Mouse (Mus musculus) leukemia stem cell, adult 10-12 weeks (primary cell): ENCODE measurements around the gene Gm29094. TPM values are rescaled to one million over a fixed set of nuclear protein-coding genes. Genes with fewer than 3 reads are reported as not detected.

Experiments
- polyA plus RNA-seq: library from polyadenylated mRNA; stranded (reverse); fragments of >175 nt; gene quantifications from 2 replicates; pipeline ENCODE4 v1.2.3, GENCODE M21; 2012; ENCODE audit warnings: low replicate concordance

Gene Gm29094
- polyA plus RNA-seq = not detected in 2 replicates

DNA sequence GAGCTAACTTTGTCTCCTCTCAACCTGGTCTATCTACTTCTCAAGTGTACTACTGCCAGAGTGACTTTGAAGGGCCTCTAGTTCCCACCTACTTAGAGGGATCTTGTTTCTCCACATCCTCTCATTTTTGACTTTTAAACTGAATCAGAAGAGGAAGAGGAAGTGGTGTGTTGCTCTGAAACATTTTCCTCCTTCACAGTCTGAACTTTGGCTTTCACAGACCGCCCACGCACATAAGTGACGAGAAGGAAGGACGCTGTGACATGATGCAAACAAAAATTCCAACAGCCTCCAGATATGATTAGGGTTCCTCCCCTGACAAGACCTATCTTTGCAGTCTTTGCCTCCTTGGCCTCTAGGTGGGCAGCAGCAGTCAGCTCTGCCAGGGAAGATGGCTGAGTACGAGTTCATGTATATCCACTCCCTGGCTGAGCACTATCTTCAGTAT is at the start of gene Gm29094, which contains the start of gene Bcl2a1b:
Gene Gm29094 (plus strand): TSS at position 411 of the 448 bp plus-strand sequence.
Gene Bcl2a1b (plus strand): TSS at position 241 of the 448 bp plus-strand sequence.

GRCm38 (mm10) chr9:89210353-89211064 is 11.3 kb downstream of the Gm29094 start, which contains the start of gene Mthfs:
TSS of gene Mthfs (plus strand) at chr9:89210676.

Other genes starting within 250 kb of the Gm29094 start
- not detected in 2 replicates for gene Bcl2a1a, start 242.5 kb upstream of the Gm29094 start, polyA plus RNA-seq
- gene Trim43b, start 106.5 kb upstream of the Gm29094 start, polyA plus RNA-seq = not detected in 2 replicates
- 0.38 and 0.54 TPM in 2 replicates for gene Bcl2a1b, start 170 bp upstream of the Gm29094 start, polyA plus RNA-seq
- gene Mthfs, start 11.3 kb downstream of the Gm29094 start, polyA plus RNA-seq = 2.8 TPM in 1 of 2 replicates, not detected in the other